19 mouse cellular contexts compared by ENCODE assay signal in genomic region chr13:112005421-112005820, GRCm38 (mm10).
"Had no signal": no experiment of that assay in that cellular context is flagged by ENCODE, and none has a peak within 500 bp of the region (broad histone marks: within the 10 kb centered on the region; RNA-seq: fewer than 3 reads in every experiment).

No protein-coding gene starts in this region.

- H3K9ac ChIP-seq: limb, embryonic 12.5 days; limb, embryonic 15.5 days; liver, embryonic 14.5 days; liver, postnatal 0 days had no signal

- DNase-seq: kidney, adult 18-20 months; kidney, adult 9 months; kidney, postnatal 14 days; kidney, postnatal 4 days; left cerebral cortex, postnatal 4 days; liver, postnatal 0 days; midbrain, embryonic 14.5 days; right cerebral cortex, postnatal 14 days; right cerebral cortex, postnatal 4 days; thymus, adult 2 months; thymus, postnatal 14 days had no signal

- H3K4me2 ChIP-seq: limb, embryonic 12.5 days; limb, embryonic 15.5 days; liver, embryonic 11.5 days; midbrain, embryonic 11.5 days had no signal

- H3K27me3 ChIP-seq: limb, embryonic 15.5 days had no signal

- H3K4me3 ChIP-seq: limb, embryonic 12.5 days; limb, embryonic 15.5 days had no signal

- H3K27ac ChIP-seq: limb, embryonic 12.5 days; limb, embryonic 15.5 days; liver, embryonic 14.5 days; stomach, postnatal 0 days had no signal

- ATAC-seq: inflammation-experienced regulatory T-cells, adult 6 months; intestine, embryonic 16.5 days; liver, postnatal 0 days had no signal

- H3K36me3 ChIP-seq: limb, embryonic 12.5 days; limb, embryonic 15.5 days had no signal

- H3K9me3 ChIP-seq: limb, embryonic 12.5 days; limb, embryonic 15.5 days had no signal
